Mouse (Mus musculus) gastrocnemius, adult 2 months (tissue): Measurements from ENCODE around the gene Baz2b. TPM values are rescaled to one million over a fixed set of nuclear protein-coding genes. Genes with fewer than 3 reads are reported as not detected.

Experiments
- DNase-seq: peaks from one replicate; pipeline ENCODE4 v3.0.0; 2022
- H3K27ac ChIP-seq: fragments of 200-600 bp; 2 replicates; pipeline ENCODE4 v1.8.1; 2022; ENCODE audit warnings: mild to moderate bottlenecking
- H3K4me3 ChIP-seq: fragments of 200-600 bp; 2 replicates; pipeline ENCODE4 v1.8.1; 2022; ENCODE audit warnings: mild to moderate bottlenecking, moderate library complexity
- CTCF ChIP-seq: fragments of 200-600 bp; IDR thresholded peaks from 2 replicates; pipeline ENCODE4 v1.8.1; 2022; ENCODE audit warnings: antibody characterized with exemption, mild to moderate bottlenecking, moderate library complexity
- intact Hi-C: fragments of 180-260 bp; cut with DNase I; formaldehyde crosslinking; loops from one replicate; pipeline ENCODE4 v1.15.1; 2025
- total RNA-seq, 2 experiments: library from RNA; stranded (reverse); gene quantifications; 2 replicates each; pipeline ENCODE4 v1.2.3; 2021

Baz2b gene
- total RNA-seq, 2 experiments from 2014 or later = 31.3 to 35.3 TPM

DNA sequence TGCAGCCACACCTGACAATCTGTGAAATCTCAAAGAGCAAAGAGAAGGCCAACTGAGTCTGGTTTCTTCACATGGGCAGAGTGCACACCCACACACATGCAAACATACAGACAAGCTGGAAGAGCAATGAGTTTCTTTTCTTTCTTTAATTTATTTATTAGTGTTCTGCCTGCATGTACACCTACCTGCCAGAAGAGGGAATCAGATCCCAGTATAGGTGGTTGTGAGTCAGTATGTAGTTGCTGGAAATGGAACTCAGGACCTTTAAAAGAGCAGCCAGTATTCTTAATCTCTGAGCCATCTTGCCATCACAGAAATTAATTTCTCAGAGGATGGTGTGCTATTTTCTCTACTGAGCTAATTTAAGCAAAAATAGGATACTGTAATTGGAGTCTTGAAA is 164.7 kb downstream of the Baz2b start:
- intact Hi-C loops = no loop called here
- Histone ChIP-seq H3K4me3 (no peak overlapping the region), H3K27ac (0 out of 2 replicates have a peak overlapping the region, but pooled peaks have one; percentile 81)
- no peak for DNase-seq
- TF ChIP-seq CTCF = peak; percentile 50

DNA sequence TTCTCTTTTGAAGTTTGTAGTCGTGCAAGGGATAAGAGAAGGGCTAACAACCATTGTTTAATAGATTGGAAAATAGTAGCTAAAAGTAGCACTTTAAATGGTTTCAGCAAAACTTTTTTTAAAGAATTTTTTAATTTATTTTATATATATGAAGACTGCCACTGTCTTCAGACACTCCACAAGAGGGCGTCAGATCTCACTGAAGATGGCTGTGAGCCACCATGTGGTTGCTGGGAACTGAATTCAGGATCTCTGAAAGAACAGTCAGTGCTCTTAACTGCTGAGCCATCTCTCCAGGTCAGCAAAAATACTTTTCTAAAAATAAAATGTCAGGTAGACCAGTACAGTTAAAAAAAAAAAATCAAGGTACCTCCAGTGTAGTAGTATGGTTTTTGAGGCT is 165.1 kb downstream of the Baz2b start:
- peak; percentile 19; the same call in 1 of the 2 replicates for TF ChIP-seq CTCF
- intact Hi-C loops = no loop called here
- no peak for DNase-seq
- H3K27ac ChIP-seq = no peak overlapping the region
- no peak overlapping the region for H3K4me3 ChIP-seq

DNA sequence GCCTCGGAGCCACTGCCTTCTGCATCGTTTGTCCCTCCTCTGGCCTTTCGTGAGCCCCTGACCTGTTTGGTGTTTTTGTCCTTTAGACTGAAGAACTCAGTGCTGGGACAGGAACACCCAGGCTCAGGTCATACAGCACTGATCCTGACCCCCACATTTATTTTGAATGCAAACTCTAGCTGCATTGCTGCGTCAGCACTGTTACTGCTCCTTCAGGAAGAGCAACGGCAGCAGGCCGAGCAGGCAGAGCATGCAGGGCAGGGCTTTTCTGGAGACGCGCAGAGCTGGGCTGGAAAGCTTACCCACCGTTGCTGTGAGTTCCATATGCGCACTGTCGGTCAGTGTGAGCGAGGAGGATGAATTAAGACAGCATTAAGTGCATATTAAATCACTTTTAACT is 166.9 kb downstream of the Baz2b start:
- DNase-seq = no peak
- Histone ChIP-seq H3K27ac (peak overlapping the region; percentile 54), H3K4me3 (no peak overlapping the region)
- intact Hi-C loops = no loop called here
- no peak for TF ChIP-seq CTCF

DNA sequence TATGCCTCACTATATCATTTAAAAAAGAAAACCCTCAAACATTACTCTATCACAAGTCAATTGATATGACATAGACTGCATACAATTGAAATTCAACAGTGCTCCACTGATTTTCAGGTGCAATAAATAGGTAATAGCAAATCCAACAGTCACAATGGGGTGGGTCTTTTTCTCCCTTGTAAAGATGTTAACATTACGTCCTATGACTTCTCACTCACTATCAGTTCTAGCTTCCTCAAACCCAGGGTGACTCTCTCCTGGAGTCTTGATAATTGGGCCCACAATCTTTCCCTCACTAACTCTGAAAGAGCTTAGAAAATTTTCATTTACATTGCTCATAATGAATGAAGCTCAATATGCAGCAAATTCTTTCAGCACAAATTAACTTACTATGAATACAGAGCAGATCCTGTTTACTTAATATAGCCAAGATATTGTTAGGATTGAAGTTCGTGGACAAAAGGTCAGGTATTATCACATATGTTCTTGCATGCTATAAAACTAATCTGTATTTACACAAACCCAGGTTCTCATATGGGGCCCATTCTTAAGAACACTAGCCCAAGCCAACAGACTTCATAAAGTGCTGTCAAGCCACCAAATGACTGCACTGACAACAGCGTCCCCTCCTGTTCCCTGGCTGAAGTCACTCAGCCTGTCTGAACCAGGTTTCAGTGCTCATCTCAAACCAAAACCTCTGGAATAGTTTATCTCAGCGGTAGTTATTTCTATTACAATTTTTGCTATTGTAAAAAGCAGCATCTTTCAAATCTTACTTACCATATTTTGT is 168.0 kb downstream of the Baz2b start:
- intact Hi-C loops = no loop called here
- Histone ChIP-seq H3K27ac (no peak overlapping the region), H3K4me3 (no peak overlapping the region)
- TF ChIP-seq CTCF = no peak
- DNase-seq = no peak

DNA sequence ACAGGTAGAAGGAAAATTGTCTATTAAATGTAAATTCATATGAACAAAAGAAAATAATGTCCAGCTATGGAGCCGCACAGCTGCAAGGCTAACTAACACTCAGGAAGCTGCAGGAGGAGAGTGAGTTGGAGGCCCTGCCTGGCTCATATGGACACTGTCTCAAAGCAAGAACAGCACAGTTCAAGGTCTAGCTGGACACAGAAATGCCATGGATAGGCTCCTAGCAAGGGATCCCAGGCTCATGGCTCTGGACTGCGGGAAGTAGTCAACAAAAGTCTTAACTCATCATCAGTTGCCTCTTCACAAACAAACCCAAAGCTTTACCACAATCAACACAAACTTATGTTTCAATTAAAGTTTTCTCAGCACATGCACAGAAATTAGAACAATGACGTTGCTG is 169.5 kb downstream of the Baz2b start:
- intact Hi-C loops = no loop called here
- Histone ChIP-seq H3K4me3 (no peak overlapping the region), H3K27ac (no peak overlapping the region; the same call in 1 of the 2 replicates)
- no peak for DNase-seq
- no peak for TF ChIP-seq CTCF

DNA sequence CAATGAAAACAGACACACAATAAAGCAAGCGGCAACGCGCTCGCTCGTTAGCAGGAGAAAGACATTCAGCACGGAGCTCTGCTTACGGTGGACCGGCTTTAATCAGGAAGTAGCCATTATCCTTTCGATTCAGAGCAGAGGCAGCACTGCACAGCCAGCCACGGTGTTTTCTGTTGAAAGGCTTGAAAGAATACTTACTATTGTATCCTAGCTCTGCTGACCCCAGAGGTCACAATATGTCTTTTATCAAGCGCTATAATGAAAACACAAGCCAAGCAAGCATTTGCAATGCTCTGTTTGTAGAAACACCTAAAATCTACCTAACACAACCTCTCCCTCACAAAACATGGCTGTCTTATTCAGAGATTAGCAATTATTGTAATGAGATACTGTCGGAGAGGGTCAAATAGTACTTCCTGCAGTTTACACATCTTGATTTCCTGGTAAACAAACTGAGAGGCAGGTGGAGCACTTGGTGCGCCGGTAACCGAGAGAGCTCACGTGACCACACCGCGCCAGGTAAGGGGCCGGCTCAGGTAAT is 172.6 kb downstream of the Baz2b start:
- TF ChIP-seq CTCF = no peak
- intact Hi-C loops = loop anchor here (2.0 kb wide), 2 partner anchors 88 to 172 kb away; partner anchors contain the start of genes Baz2b and March7
- H3K27ac ChIP-seq = peak overlapping the region; percentile 88
- no peak for DNase-seq
- H3K4me3 ChIP-seq = peak overlapping the region; percentile 82

DNA sequence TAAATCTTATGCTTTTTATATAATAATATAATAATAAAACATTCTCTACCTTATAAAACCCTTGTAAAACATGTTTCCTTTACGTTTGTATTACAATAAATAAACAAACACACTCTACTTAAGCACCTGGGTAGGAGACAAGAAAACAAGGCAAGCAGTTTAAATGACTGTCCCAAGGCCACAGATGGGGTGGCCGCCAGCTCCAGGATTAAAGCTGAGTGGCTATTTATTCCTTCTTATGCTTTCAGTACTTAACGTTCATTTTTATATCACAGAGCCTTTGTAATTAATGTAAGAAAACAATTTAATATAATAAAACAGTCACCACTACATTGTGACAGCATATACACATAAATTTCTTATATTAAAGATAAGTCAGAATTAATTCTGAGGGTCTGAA is 173.3 kb downstream of the Baz2b start:
- peak overlapping the region; percentile 82 for H3K4me3 ChIP-seq
- no peak for TF ChIP-seq CTCF
- intact Hi-C loops = loop anchor here (2.0 kb wide), 2 partner anchors 88 to 172 kb away; partner anchors contain the start of genes Baz2b and March7
- peak; percentile 48 for DNase-seq
- peak overlapping the region; percentile 88 for H3K27ac ChIP-seq

DNA sequence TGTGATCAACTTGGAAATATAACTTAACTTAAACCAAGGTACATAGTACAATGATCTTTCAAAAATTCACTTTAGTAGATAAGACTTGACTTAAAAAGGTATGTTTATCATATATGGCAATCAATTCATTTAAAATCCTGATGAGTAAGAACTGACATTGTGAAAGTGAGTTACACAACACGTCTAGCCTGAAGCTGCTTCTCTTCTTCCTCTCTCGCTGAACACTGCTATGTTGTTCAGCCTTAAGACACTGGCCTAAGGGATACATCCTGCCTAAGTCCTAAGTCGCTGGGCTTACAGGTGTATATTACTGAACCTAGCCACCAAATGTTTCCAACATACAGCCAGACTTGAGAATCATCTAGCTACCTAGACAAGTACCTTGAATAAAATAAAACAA is 178.6 kb downstream of the Baz2b start:
- Histone ChIP-seq H3K27ac (no peak overlapping the region), H3K4me3 (no peak overlapping the region)
- TF ChIP-seq CTCF = no peak
- no peak for DNase-seq
- intact Hi-C loops = no loop called here

DNA sequence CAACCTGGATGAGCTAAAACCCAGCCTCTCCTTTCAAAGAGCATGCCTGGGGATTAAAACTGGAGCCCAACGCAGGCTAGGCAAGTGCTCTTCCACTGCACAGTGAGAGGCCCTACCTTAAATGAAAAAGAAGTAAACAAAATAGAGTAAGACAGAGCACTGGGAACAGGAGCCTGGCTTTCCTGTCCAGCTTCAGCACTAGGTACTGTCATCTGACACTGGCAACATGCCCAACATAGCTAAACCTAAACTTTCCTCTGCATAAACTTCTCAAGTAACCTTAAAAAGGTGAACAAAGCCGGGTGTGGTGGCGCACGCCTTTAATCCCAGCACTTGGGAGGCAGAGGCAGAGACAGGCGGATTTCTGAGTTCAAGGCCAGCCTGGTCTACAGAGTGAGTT is 180.6 kb downstream of the Baz2b start:
- Histone ChIP-seq H3K4me3 (no peak overlapping the region), H3K27ac (no peak overlapping the region)
- TF ChIP-seq CTCF = no peak
- no peak for DNase-seq
- intact Hi-C loops = no loop called here

DNA sequence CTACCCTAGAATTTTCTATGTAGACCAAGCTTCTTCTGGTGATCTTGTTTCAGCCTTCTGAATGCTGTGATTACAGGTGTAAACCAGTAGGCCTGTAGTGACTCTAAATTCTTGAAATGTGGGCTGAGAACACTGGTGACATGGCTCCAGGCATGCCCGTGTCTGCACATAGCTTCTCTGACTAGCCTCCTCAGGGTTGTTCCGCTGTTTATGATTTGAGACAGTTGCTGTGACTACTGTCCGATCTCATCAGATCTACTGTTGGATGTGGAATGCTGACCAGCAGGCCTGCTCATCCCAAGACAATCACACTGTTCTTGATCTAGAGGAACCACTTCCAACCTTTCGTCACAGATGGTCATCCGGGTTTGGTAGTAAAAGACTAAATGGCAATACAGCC is 182.5 kb downstream of the Baz2b start:
- H3K4me3 ChIP-seq = no peak overlapping the region
- intact Hi-C loops = no loop called here
- no peak for TF ChIP-seq CTCF
- no peak overlapping the region for H3K27ac ChIP-seq
- DNase-seq = no peak

DNA sequence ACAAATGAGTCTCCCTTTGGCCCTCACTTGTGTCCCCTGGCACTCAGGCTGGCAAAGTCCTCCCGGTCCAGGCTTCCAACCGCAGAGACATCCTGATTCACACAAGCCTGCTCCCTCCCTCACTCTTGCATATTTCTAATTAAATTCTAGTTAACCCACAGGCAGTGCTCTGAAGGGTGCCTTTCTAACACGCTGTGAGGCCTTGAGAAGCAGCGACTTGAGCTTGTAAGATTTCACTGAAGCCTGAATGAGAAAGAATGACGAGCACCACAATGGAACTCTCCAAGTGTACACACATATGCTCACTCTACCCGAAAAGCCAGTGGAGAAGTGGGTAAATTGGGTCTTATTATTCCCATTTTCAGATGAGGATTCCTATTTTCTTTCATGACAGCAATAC is 183.1 kb downstream of the Baz2b start:
- Histone ChIP-seq H3K27ac (no peak overlapping the region), H3K4me3 (no peak overlapping the region)
- intact Hi-C loops = no loop called here
- TF ChIP-seq CTCF = no peak
- no peak for DNase-seq

DNA sequence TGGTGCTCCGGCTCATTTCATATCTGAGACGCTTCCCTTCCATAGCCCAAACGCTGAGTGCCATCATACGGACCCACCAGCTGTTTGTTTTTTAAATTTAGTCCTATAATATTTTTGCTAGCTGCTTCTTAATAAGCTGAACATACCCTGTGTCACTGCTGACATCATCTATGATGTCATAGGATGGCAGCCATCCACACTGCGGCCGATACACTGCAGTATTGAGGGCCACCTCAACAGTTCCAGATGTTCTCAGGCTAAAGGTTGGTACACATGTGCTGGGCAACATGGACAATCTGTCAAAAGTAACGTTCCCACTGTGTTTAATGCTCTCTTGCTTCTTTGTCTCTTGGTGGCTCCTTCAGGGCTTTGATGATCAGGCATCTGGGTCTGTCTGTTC is 185.9 kb downstream of the Baz2b start:
- Histone ChIP-seq H3K4me3 (no peak overlapping the region), H3K27ac (no peak overlapping the region)
- DNase-seq = no peak
- TF ChIP-seq CTCF = no peak
- intact Hi-C loops = no loop called here

DNA sequence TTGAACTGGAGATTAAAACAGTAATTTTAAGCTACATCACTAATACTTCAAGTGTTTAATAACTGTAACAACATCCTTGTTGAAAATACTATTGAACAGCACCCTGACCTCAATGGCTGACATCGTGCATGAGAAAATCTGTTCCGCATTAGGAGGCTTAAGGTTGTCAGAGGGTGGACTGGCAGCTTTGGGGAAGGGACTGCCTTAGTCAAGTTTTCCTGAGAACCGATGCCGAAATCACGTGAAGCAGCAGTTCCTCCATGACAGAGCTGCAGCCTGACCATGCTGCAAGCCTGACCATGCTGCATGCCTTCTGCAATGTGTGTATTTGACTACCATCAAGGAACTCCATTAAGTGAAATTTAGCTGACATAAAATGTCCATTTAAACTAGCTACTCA is 188.1 kb downstream of the Baz2b start:
- no peak for DNase-seq
- intact Hi-C loops = no loop called here
- no peak for TF ChIP-seq CTCF
- Histone ChIP-seq H3K4me3 (no peak overlapping the region), H3K27ac (no peak overlapping the region)

DNA sequence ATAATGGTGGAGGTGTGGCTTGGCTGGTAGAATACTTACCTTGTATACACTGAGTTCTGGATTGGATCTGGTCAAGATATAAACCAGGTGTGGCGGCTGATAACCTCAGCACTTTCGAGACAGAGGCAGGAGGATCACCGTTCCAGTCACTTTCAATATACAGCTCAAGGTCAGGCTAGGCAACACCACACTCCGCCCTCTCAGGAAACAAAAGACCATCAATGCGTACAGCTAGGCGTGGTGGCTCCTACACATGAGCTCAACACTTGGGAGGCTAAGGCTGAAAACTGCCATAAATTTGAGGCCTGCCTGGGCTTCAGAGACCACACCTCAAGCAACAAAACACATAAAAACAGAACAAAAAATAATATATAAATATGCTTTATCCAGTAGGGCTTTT is 188.5 kb downstream of the Baz2b start:
- no peak for TF ChIP-seq CTCF
- DNase-seq = no peak
- no peak overlapping the region for H3K4me3 ChIP-seq
- intact Hi-C loops = no loop called here
- no peak overlapping the region for H3K27ac ChIP-seq
